Mouse (Mus musculus): ENCODE measurements at regions not wholly inside any gene's neighbourhood (a gene's known extent, or its start where the extent isn't known, plus 50 kb on each side); places are given as distances from the start of the nearest gene placed in this dataset.

DNA sequence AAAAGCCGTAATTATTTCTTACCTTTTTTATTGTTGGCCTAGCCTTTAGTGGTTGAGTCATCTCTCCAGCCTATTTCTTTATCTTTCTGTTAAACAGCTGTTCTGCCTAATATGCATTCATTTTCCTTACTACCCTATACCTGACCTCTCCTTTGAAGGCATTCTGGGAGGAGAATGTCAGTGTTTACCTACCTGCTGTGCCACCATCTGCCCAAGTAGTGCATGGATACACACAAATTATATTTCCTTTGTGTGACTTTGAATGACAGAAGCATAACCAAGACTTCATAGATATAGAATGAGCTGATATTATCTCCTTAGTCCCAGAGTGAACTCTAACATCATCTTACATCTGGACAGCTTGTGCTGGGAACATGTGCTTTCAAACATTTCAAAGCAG lies 293.5 kb upstream of the Tom1l1 start:
- DNase-seq: no peak

GRCm38 (mm10) chr11:90978234-90978633 lies 290.1 kb upstream of the Tom1l1 start:
- DNase-seq: no peak

DNA sequence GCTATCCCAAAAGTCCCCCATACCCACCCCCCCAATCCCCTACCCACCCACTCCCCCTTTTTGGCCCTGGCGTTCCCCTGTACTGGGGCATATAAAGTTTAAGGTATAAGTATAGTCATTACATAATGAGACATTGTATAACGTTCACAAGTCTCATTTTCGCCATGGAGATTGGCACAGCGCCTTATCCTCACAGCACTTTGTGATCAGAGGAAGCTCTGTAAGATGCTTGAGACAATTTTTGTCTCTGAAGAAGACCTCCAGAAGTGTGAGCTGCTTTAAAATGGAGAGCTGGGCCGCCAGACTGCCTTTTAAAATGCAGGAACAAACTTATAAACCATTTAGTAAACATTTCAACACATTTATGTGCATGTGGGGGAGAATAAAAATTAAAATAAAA lies 252.9 kb upstream of the Tom1l1 start:
- DNase-seq: no peak

DNA sequence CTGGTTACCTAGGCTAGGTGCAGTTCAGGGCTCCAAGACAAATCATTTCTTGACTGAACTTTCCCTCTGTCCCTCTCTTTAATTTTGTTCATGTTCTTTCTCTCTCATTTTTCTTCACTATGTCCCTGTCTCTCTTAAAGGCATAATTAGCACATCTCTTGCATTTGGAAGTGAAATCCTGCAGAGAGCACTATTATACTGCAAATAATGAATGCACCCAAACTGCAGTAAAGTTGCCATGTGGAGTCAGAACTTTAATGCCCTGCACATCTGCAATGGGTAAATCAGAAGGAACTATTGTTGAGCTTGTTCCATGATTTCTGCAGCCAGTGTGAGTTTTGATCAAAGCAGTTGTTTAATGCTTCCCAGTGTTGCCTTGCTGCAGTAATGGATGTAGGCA lies 237.6 kb upstream of the Tom1l1 start:
- no peak for DNase-seq

- DNase-seq: no peak
Measured at GRCm38 (mm10) chr11:90917782-90918181, 229.6 kb upstream of the Tom1l1 start.

DNA sequence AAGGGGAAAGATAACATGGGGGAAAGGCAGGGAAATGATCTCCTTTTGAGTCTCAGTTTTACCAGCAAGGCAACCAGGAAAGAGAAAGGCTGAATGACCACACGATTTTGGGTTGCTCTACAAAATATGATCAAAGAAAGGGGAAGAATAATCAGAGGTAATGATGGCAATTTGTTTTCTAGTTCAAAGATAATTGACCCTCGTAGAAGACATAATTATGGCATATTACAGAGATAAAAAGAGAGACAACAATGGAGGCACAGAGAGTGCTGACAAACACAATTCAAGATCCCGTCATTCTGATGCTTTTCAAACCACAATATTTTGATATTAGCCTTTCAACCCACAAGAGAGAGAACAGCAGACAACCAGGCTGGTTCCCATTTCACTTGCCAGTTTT lies 206.1 kb upstream of the Tom1l1 start:
- no peak for DNase-seq

- no peak for DNase-seq
Measured at GRCm38 (mm10) chr11:90873122-90873521, 185.0 kb upstream of the Tom1l1 start.

DNA sequence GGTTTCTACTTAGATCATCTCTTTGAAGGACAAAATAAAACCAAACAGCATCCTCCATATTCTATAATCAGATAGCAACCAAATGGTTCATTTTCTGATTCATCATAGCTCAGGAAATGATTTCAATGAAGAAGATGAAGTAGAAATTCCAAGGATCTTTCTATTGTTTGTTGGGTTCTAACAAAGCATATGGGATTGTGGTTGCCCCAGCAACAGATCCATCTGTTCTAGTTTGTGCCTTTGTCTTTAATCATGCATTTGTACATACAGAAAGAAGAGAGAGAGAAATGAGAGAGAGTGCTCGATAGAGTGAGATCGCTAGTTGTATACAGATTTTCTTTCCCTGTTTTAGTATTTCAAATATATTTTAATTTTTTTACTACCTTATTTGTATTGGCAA lies 183.5 kb upstream of the Tom1l1 start:
- no peak for DNase-seq

DNA sequence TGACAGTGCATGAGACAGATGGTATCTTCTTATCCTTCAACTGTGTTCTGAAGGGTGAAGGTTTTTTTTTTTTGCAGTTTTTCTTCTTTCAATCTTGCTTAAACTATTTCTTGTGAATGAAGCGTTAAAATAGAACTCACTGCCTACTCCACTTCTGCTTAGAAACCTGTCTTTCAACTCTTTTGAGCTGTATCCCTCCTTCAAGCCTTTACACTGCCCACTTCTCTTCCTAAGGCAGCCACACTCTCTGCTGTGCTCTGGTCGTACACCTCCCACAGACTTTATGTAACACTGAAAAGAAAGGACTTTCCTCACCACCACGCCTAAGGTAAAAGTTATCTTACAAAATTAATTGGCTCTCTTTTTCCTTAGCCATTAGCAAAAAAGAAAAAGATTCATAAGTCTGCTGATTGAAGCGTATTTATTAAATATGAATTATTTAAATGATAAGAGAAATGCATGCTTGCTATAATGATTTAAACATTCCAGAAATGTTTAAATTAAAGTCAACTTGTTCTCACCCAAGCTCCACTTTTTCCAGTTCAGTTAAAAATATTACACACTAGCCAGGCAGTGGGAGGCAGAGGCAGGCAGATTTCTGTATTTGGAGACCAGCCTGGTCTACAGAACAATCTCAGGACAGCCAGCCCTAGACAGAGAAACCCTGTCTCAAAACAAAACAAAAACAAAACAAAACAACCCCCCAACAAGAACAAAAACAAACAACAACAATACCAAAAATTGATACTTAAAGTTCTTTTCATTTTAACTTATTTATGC lies 176.0 kb upstream of the Tom1l1 start:
- DNase-seq: no peak

- DNase-seq: no peak
Measured at GRCm38 (mm10) chr11:90855731-90856130, 167.6 kb upstream of the Tom1l1 start.

DNA sequence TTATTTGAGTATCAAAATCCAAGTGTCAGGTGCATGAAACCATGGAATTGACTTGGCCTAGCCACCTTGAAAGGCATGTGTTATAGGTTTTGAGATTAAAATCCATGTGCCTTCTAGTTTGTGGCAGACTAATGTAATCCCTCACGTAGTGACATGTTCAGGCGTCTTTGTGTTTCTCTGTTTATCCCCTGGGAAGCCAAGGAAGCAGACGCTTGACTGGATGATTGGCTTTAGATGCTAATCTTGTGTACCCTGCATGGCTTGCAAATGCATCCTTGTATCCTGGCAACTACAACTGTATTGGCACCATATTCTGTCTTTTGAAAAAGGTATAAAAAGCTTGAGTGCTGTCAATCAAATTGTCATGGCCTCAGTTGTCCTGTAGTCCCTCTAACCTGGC lies 167.2 kb upstream of the Tom1l1 start:
- no peak for DNase-seq

- DNase-seq: no peak
Measured at GRCm38 (mm10) chr11:90851221-90851620, 163.1 kb upstream of the Tom1l1 start.

- DNase-seq: peak; percentile 7
Measured at GRCm38 (mm10) chr11:90844925-90845319, 156.8 kb upstream of the Tom1l1 start.

DNA sequence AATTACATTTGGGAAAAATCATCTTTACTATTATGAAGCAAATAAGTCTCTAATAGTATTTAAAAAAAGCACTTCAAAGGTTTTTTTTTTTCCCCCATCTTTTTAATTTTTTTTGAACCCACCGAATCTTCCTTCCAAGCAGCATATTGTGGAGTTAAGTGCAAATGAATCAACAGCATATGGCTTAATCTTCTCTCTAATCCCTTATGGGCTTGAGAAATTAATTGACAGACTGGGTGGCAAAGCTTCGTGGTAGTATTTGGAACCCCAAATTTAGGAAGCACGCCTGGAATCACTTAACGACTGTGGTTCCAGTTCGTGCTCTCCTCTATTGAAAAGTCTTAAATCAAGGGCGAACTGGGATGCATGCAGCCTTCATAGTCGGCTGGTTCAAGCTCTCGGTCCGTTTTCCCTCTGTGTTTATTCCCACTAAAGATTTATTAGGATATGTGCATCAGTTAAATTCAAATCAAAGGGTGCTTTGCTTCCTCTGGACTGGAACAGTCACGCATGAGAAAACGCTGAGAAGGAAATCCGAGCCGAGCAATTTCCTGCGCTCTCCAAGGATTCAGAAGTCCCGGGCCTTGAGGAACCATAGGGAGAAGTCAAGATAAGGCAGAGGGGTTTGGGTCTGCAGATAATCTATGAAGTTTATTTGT lies 156.2 kb upstream of the Tom1l1 start:
- DNase-seq: no peak

GRCm38 (mm10) chr11:90838161-90838560 lies 150.0 kb upstream of the Tom1l1 start:
- DNase-seq: no peak

DNA sequence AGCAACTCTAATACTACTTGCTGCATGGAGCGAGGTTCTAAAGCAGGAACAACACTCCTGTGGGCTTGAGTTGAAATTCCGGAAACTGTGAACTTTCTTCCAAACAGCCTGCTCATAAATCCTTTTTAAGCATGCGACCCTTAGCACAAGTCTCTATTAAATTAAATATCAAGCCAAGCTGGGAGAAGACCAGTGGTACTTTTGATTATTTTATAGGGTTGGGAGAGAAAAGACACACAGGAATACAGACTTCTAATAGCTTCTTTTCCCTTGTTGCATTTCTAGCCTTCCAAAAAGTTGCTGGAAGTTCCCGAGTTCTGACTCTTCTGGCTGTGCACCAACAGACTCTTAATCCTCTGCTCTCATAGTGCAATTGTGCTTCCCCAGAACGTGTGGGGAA lies 136.6 kb upstream of the Tom1l1 start:
- DNase-seq: no peak

DNA sequence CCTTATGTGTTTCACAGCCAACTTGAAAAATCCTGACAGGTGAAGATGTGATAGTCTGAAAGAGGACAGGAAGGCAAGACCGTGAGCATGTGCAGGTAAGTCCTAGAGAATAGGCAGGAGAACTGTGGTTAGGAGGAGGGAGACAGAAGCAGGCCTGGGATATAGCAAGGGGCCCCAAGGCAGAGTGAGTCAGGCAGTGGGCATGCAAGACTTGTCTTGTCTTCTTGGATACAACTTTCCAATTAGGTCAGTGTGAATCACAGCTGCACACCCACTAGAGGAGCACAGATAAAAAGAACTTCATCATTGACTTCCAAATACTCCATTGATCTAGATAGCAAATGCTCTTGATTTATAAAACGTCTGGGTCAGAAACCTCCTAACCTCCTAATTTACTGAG lies 128.6 kb upstream of the Tom1l1 start:
- no peak for DNase-seq

- DNase-seq: no peak
Measured at GRCm38 (mm10) chr11:90814471-90814870, 126.3 kb upstream of the Tom1l1 start.

DNA sequence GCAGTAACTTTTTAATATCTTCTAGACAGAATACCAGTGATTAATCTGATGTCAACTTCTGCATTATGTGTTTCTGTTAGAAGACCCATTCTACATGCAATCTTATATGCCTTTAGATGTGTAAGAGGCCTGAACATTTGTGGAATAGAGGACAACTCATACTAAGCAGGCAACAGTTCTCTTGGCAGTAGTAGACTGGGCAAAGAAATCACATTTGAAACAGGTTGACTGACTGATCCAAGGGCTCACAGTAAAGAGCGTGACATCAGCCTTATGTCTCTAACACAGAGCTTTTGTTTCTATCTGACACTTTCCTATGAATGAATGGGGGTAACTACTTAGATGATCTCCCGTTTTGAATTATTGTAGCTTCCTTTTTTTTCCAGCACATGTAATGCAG lies 124.8 kb upstream of the Tom1l1 start:
- DNase-seq: no peak

DNA sequence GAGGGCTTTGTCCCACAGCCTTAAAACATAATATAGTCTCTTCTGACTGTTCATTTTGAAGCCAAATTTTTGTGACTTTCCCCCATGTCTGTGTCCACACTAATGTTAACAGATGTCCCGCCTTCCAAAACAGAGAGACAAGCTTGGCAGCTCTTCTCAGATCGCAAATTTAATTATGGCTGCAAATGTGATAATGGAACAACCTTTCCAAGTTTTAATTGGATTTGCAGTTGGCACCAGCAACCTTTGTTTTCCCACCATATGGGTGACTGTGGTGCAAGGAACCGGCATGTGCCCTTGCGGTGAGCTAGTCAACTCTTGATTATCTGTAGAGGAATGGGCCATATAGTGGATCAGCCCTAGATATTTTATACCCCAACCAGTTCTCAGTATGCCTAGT lies 124.4 kb upstream of the Tom1l1 start:
- DNase-seq: no peak

- no peak for DNase-seq
Measured at GRCm38 (mm10) chr11:90808443-90808842, 120.3 kb upstream of the Tom1l1 start.

GRCm38 (mm10) chr11:90807343-90807742 lies 119.2 kb upstream of the Tom1l1 start:
- no peak for DNase-seq

DNA sequence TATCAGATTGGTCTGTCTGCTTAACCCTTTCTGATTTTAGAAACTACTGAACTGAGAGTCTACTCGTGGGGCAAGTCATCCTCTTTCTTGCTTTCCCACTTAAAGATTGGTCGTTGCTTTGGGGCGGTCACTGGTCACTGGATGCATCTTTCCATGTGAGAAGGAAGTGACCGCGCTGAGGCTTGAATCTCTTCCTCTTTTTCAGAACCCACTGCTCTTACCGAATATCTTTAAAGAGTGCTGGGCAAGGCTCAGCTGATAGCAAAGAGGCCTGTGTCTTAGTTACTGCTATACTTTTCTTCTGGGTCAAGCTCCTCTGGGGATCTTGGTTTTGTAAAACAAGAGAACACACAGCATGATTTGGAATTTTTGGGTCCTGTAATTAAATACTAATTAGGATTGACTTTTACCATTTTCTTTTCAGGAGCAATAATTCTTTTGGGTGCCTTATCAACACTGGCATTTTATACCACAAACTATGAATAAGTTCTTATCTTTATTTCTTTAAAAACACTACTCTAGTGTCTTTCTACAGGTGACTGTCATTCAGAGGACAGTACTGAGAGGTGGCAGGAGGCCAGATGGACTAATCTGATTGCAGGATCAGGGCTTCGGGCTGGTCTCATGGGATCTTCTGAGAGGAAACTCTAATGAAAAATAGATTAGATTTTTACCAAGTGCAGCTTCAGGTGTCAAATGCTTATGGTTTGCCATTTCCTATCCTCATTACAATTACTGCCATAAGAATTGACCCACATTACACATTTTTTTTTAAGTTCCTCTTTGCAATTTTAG lies 114.6 kb upstream of the Tom1l1 start:
- DNase-seq: no peak

DNA sequence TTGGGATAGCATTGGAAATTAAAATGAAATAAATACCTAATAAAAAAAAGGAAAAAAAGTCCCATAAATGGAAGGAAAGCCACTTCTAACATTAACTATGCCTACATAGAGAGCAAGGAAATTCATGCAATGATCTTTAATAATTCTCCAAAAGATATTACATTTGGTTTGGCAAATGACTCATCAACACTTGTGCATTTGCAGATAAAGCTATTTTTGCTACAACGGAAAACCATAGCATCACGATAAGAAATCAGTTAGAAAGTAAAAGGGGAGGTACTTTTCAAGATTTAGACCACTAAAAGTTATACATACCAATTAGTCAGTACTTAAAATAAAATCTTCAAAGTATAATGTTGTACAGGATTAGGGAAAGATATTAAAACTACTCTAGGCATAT lies 109.4 kb upstream of the Tom1l1 start:
- no peak for DNase-seq

Measured in lung, postnatal 14 days (tissue).